Mouse (Mus musculus) midbrain, embryonic 16.5 days (tissue): Measurements from ENCODE around the gene Cabin1. TPM values are rescaled to one million over a fixed set of nuclear protein-coding genes. Genes with fewer than 3 reads are reported as not detected.

Experiments used
- ATAC-seq: fragments of 200-750 bp; cut with Nextera tagmentation; 2 replicates; pipeline ENCODE4 v1.8.0; 2017; ENCODE audit warnings: moderate TSS enrichment
- H3K27ac ChIP-seq: fragments of 300-500 bp; sonication (generic); 2 replicates; pipeline ENCODE4 v1.5.1; 2014; ENCODE audit warnings: mild to moderate bottlenecking, low read length, mixed read lengths
- H3K27me3 ChIP-seq: fragments of 300-500 bp; sonication (generic); 2 replicates; pipeline ENCODE4 v1.6.1; 2014; ENCODE audit warnings: low read depth, low read length, mixed read lengths; ENCODE audit not compliant: control insufficient read depth, insufficient read depth
- H3K36me3 ChIP-seq: fragments of 300-500 bp; sonication (generic); 2 replicates; pipeline ENCODE4 v1.6.1; 2014; ENCODE audit warnings: mild to moderate bottlenecking, low read length, moderate library complexity, mixed read lengths; ENCODE audit not compliant: control insufficient read depth, insufficient read depth
- H3K4me1 ChIP-seq: fragments of 300-500 bp; sonication (generic); 2 replicates; pipeline ENCODE4 v1.6.1; 2014; ENCODE audit warnings: mild to moderate bottlenecking, low read length, mixed read lengths; ENCODE audit not compliant: control insufficient read depth, insufficient read depth
- H3K4me2 ChIP-seq: fragments of 300-500 bp; sonication (generic); 2 replicates; pipeline ENCODE4 v1.6.1; 2014; ENCODE audit warnings: mild to moderate bottlenecking, low read length, mixed read lengths
- H3K4me3 ChIP-seq: fragments of 300-500 bp; sonication (generic); 2 replicates; pipeline ENCODE4 v1.5.1; 2014; ENCODE audit warnings: low read depth, mild to moderate bottlenecking, low read length, moderate library complexity, mixed read lengths
- H3K9ac ChIP-seq: fragments of 300-500 bp; sonication (generic); 2 replicates; pipeline ENCODE4 v1.6.1; 2014; ENCODE audit warnings: low read depth, low read length, mixed read lengths
- H3K9me3 ChIP-seq: fragments of 300-500 bp; sonication (generic); replicated peaks from 2 replicates; pipeline ENCODE4 v1.6.1; 2014; ENCODE audit warnings: mild to moderate bottlenecking, low read length, mixed read lengths; ENCODE audit not compliant: control insufficient read depth, poor library complexity, severe bottlenecking
- WGBS: fragments of 180-500 bp; shearing (Covaris S2); extraction: QIAGEN DNeasy Blood & Tissue Kit; methylation state at CpG from one replicate; pipeline ENCODE4 v1.1.7; 2014; 5-methylcytosine and 5-hydroxymethylcytosine counted together
- polyA plus RNA-seq: library from polyadenylated mRNA; unstranded; fragments of >200 nt; fragmentation: Nextera tagmentation; extraction: Ambion mirVana; gene quantifications from 2 replicates; pipeline ENCODE4 v1.2.1, GENCODE M21; 2015

Cabin1 gene
- polyA plus RNA-seq, 1 experiment from 2014 or later, result 32.7 TPM

DNA sequence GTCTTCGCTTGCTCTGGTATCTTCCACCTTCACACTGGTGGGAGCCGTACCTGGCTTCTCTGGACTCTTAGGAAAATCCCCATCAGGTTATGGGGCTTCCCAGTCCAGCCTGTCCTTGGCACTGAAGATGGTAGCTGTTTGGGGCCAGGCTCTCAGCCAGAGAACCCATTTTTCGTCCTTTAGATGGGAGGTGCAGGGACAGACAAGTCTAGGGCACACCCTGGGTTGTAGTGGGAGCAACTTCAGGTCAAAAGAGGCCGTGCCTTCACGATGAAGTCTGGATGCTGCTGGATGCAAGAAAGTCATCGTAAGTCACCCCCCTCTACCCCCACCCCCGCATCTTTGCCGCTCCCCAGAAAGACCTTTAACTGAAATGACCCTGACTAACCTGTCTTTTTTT is 129.5 kb downstream of the Cabin1 start:
- H3K27me3 ChIP-seq, result no peaks in the 10 kb centered on the region
- H3K4me1 ChIP-seq, result no peaks in the 10 kb centered on the region
- no peak overlapping the region for H3K27ac ChIP-seq
- no peak for ATAC-seq
- no peaks in the 10 kb centered on the region for H3K36me3 ChIP-seq
- H3K9me3 ChIP-seq, result no peaks in the 10 kb centered on the region
- H3K4me2 ChIP-seq, result no peak overlapping the region
- WGBS, result 96% methylated on average over 8 of the region's 8 CpGs
- H3K4me3 ChIP-seq, result no peak overlapping the region
- no peak overlapping the region for H3K9ac ChIP-seq

DNA sequence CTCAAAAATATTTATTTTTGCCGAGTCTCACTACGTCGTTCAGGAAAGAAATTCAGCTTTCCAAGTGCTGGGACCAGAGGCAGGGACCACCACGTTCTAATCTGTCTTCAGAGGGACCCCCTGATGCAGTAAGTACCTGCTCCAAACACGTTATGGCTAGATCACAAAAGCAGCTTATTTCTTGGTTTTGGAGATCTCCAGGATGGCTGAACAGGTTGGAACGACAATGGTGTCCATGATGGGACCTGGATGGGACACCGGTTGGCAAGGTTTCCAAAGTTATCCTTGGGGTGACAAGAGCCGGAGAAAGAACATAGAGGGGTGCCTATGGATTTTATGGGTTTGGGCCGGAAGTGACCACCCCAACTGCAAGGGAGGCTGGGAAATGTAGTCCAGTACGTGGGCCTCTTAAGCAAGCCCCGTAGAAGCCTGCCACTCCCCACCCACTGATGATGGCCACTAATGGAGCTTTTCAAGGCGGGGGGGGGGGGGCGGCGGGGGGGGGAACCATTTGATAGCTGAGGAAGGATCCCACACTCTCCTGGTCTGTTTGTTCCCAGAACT is 130.5 kb downstream of the Cabin1 start:
- Histone ChIP-seq H3K9me3 (no peaks in the 10 kb centered on the region), H3K4me1 (no peaks in the 10 kb centered on the region), H3K36me3 (no peaks in the 10 kb centered on the region), H3K27me3 (no peaks in the 10 kb centered on the region), H3K9ac (no peak overlapping the region), H3K4me3 (no peak overlapping the region), H3K4me2 (no peak overlapping the region), H3K27ac (no peak overlapping the region)
- ATAC-seq, result no peak
- WGBS, result 82% methylated on average over 11 of the region's 14 CpGs

DNA sequence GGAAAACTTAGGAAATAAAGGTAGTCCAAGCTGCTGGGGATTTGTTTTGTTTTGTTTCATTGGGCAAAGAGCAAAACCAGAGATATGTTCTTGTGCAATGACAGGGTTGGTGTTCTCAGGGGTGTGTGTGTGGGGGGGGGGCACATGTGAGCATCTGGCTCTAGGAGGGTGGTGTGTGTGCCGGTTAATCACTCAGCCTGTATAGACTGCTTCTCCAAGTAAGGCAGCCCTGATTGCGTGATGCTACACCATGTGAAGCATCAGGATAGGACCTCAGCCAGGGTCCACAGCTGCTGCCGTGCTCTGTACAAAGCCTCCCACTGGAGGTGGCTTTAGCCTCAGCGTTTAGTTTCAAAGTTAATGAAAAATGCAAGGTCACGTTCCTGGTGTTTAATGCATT is 131.1 kb downstream of the Cabin1 start:
- H3K27ac ChIP-seq, result no peak overlapping the region
- no peaks in the 10 kb centered on the region for H3K27me3 ChIP-seq
- H3K36me3 ChIP-seq, result no peaks in the 10 kb centered on the region
- ATAC-seq, result no peak
- no peak overlapping the region for H3K4me2 ChIP-seq
- no peak overlapping the region for H3K9ac ChIP-seq
- H3K4me1 ChIP-seq, result no peaks in the 10 kb centered on the region
- no peak overlapping the region for H3K4me3 ChIP-seq
- H3K9me3 ChIP-seq, result no peaks in the 10 kb centered on the region
- 76% methylated on average over 5 of the region's 5 CpGs for WGBS

DNA sequence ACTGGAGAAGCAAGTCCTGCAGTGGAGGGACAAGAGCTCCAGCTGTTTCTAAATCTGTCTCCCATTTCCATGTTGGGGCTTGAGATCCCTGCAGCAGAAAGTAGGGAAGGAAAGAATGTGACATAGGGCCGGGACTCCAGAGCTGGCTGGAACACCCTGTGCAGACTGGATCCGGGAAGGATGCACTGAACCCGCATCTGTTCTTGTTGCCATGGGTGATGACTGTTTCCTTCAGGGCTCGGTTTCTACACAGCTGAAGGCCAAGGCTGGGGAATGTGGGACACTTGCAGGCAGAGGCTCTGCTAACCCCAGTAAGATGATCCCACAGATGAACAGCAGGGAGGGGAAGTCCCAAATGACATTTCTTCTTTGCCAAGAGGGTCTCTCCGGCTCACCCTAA is 131.5 kb downstream of the Cabin1 start:
- no peaks in the 10 kb centered on the region for H3K36me3 ChIP-seq
- no peaks in the 10 kb centered on the region for H3K9me3 ChIP-seq
- no peaks in the 10 kb centered on the region for H3K4me1 ChIP-seq
- 68% methylated on average over 5 of the region's 5 CpGs for WGBS
- H3K27me3 ChIP-seq, result no peaks in the 10 kb centered on the region
- ATAC-seq, result no peak
- H3K4me2 ChIP-seq, result no peak overlapping the region
- H3K4me3 ChIP-seq, result no peak overlapping the region
- H3K27ac ChIP-seq, result no peak overlapping the region
- no peak overlapping the region for H3K9ac ChIP-seq

DNA sequence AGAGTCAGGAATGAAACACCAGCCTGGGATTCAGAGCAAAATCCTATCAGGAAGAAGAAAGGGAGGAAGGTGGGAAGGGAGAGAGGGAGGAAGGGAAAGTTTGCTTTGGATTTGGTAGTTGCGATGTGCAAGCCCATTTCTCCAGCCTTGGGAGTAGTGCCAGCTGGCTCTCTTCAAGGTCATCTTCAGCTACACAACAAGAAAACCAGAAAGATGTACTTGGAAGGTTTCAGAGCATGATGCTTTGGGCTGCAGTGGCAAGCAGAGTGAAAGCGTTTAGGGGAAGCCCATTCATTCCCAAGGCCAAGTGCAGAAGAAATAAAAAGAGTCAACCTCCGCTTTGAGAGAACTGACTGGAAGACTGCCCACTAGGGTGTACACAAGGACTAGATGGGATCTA is 136.7 kb downstream of the Cabin1 start:
- ATAC-seq, result no peak

DNA sequence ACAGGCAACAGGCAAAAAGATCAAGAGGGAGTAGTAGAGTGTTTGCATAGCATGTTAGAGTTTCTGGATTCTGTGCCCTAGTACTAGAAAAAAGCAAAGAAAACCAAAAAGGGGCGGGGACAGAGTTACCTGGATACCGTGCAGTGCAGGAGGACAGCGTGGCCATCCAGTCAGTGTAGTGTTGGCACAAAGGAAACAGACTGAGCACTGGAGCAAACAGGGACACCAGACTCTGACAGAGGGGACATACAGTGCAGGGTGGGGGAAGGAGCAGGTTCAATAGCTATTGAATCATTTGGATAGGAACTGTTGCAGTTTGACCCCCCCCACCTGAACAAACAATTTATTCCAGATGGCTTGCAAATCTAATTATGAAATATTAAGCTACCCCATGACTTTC is 137.2 kb downstream of the Cabin1 start:
- no peaks in the 10 kb centered on the region for H3K9me3 ChIP-seq
- H3K9ac ChIP-seq, result no peak overlapping the region
- H3K4me2 ChIP-seq, result no peak overlapping the region
- WGBS, result 50% methylated on average over 3 of the region's 3 CpGs
- no peak for ATAC-seq
- H3K27ac ChIP-seq, result no peak overlapping the region
- H3K4me3 ChIP-seq, result no peak overlapping the region
- H3K27me3 ChIP-seq, result no peaks in the 10 kb centered on the region
- no peaks in the 10 kb centered on the region for H3K4me1 ChIP-seq
- H3K36me3 ChIP-seq, result no peaks in the 10 kb centered on the region

More for the DNA sequence above, 136.7 kb downstream of the Cabin1 start:
- Histone ChIP-seq H3K4me3 (no peak overlapping the region), H3K4me2 (no peak overlapping the region), H3K9ac (no peak overlapping the region), H3K27ac (no peak overlapping the region), H3K36me3 (no peaks in the 10 kb centered on the region), H3K9me3 (no peaks in the 10 kb centered on the region), H3K27me3 (no peaks in the 10 kb centered on the region), H3K4me1 (no peaks in the 10 kb centered on the region)
- 82% methylated on average over 3 of the region's 3 CpGs for WGBS

DNA sequence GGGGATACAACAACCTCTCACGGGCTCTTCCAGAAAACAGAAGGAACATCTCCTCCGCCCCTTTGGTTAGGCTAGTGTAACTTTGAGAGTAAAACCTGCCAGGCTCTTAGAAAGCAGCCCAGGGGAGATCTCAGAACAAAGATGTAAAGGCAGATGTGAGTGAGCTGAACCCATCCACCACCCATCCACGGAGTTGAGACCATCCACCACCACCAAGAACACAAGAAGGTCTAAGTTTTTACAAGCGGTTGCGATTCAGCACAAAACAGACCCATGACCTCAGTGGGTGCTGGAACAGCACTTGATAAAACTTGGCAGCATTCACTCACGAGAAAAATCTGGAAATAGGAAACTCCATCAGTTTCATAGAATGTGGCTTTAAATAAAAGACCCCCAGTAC is 138.2 kb downstream of the Cabin1 start:
- H3K4me2 ChIP-seq, result no peak overlapping the region
- no peak overlapping the region for H3K4me3 ChIP-seq
- H3K4me1 ChIP-seq, result no peaks in the 10 kb centered on the region
- H3K27ac ChIP-seq, result no peak overlapping the region
- no peak for ATAC-seq
- H3K9ac ChIP-seq, result no peak overlapping the region
- no peaks in the 10 kb centered on the region for H3K27me3 ChIP-seq
- WGBS, result 65% methylated on average over 6 of the region's 6 CpGs
- no peaks in the 10 kb centered on the region for H3K9me3 ChIP-seq
- H3K36me3 ChIP-seq, result no peaks in the 10 kb centered on the region

DNA sequence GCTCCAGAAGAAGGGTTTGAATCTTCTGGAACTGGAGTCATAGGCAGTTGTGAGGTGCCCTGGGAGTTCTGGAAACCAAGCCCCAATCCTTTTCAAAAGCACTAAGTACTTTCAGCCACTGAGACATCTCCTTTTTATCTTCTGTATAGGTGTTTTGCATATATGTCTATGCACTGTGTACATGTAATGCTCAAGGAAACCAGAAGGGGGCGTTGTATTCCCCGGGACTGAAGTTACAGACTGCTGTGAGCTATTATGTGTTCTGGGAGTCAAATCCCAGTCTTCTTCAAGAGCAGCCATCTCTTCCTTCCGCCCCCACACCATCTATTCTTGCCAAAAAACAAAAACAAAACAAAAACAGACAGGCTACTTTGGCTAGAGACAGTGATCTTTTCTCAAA is 143.3 kb downstream of the Cabin1 start:
- H3K27me3 ChIP-seq, result no peaks in the 10 kb centered on the region
- H3K4me2 ChIP-seq, result no peak overlapping the region
- no peaks in the 10 kb centered on the region for H3K4me1 ChIP-seq
- H3K27ac ChIP-seq, result no peak overlapping the region
- no peak overlapping the region for H3K9ac ChIP-seq
- ATAC-seq, result no peak
- no peak overlapping the region for H3K4me3 ChIP-seq
- H3K36me3 ChIP-seq, result no peaks in the 10 kb centered on the region
- 54% methylated on average over 3 of the region's 3 CpGs for WGBS
- H3K9me3 ChIP-seq, result no peaks in the 10 kb centered on the region

DNA sequence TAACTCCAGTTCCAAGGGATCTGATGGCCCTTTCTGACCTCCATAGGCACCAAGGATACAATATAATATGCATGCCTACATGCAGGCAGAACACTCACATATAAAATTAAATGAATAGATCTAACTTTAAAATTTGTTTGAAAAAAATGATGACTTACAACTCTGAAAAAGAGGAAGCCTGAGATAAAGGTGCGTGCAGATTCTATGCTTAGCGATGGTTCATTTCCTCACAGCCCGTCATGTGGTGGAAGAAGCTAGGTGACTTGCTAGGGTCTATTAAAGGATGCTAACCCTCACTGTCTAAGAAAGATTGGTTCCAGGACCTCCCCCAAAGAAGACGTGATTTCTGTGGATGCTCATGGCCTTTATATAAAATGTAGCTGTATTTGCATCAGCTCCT is 148.1 kb downstream of the Cabin1 start:
- ATAC-seq, result no peak
- Histone ChIP-seq H3K9ac (no peak overlapping the region), H3K4me1 (no peaks in the 10 kb centered on the region), H3K27me3 (no peaks in the 10 kb centered on the region), H3K9me3 (no peaks in the 10 kb centered on the region), H3K4me3 (no peak overlapping the region), H3K27ac (no peak overlapping the region), H3K4me2 (no peak overlapping the region), H3K36me3 (no peaks in the 10 kb centered on the region)
- WGBS, result 92% methylated on average over 4 of the region's 4 CpGs
